Mouse (Mus musculus) cerebellum, adult 2 months (tissue): ENCODE results near the gene Ddx54. TPM values are rescaled to one million over a fixed set of nuclear protein-coding genes. Genes with fewer than 3 reads are reported as not detected.
A peak's percentile ranks its signal among the peaks of the same experiment; 100 is the strongest.

Experiments
- DNase-seq, 2 experiments: peaks; one replicate each; pipeline ENCODE4 v3.0.0; 2021
- H3K27ac ChIP-seq: fragments of 200-500 bp; 2 replicates; pipeline ENCODE4 v1.5.1; 2012; ENCODE audit warnings: low read length, control low read depth, inconsistent platforms; ENCODE audit not compliant: insufficient read depth
- H3K27me3 ChIP-seq: fragments of 200-500 bp; 2 replicates; pipeline ENCODE4 v1.6.1; 2012; ENCODE audit warnings: inconsistent platforms, mild to moderate bottlenecking, low read length, moderate library complexity; ENCODE audit not compliant: control insufficient read depth, insufficient read depth
- H3K4me1 ChIP-seq: fragments of 200-500 bp; 2 replicates; pipeline ENCODE4 v1.6.1; 2011; ENCODE audit warnings: low read length; ENCODE audit not compliant: control insufficient read depth, insufficient read depth
- H3K4me3 ChIP-seq: fragments of 200-500 bp; replicated peaks from 2 replicates; pipeline ENCODE3; 2011; ENCODE audit warnings: mild to moderate bottlenecking, low read depth, low read length, control low read depth; ENCODE audit not compliant: insufficient read depth
- CTCF ChIP-seq: fragments of 200-500 bp; IDR thresholded peaks from 2 replicates; pipeline ENCODE4 v1.5.1; 2011; ENCODE audit warnings: low read depth, mild to moderate bottlenecking, control low read depth, low read length, moderate library complexity, borderline replicate concordance; ENCODE audit not compliant: insufficient read depth
- POLR2A ChIP-seq: fragments of 200-500 bp; IDR thresholded peaks from 2 replicates; pipeline ENCODE4 v1.6.1; 2011; ENCODE audit warnings: low read length, control low read depth, borderline replicate concordance; ENCODE audit not compliant: insufficient read depth
- WGBS: fragments of 180-500 bp; shearing (Covaris S2); methylation state at CpG from one replicate; pipeline ENCODE4 v1.1.7; 2018; 5-methylcytosine and 5-hydroxymethylcytosine counted together
- polyA plus RNA-seq: library from polyadenylated mRNA; depleted of rRNA; stranded (reverse); fragments of >200 nt; gene quantifications from 2 replicates; pipeline ENCODE4 v1.2.3, GENCODE M21; 2012; rRNA removed

Ddx54 gene
- polyA plus RNA-seq: 24.1 and 25.4 TPM in 2 replicates

- WGBS: under 1% methylated on average over 22 of the region's 22 CpGs
- Histone ChIP-seq H3K4me1 (peaks cover 8% of the 10 kb centered on the region), H3K27ac (peak within 1 kb of the TSS; percentile 97), H3K27me3 (no peaks in the 10 kb centered on the region), H3K4me3 (peak within 1 kb of the TSS; percentile 97)
- TF ChIP-seq POLR2A: peak; percentile 80
- no peak for TF ChIP-seq CTCF
- peak; percentile 96 to 100 for DNase-seq
Measured at GRCm38 (mm10) chr5:120612442-120612821, at the start of gene Ddx54, which contains the start of gene Rita1. Ddx54 (plus strand) TSS chr5:120612739. Rita1 (minus strand) TSS chr5:120612589.

GRCm38 (mm10) chr5:120562956-120563913, 49.3 kb upstream of the Ddx54 start:
- TF ChIP-seq CTCF: no peak
- TF ChIP-seq POLR2A: no peak
- DNase-seq: peak; percentile 41 to 46
- no peak overlapping the region for H3K27ac ChIP-seq
- 72% methylated on average over 28 of the region's 28 CpGs for WGBS
- peaks cover 59% of the 10 kb centered on the region for H3K4me1 ChIP-seq
- no peak overlapping the region for H3K4me3 ChIP-seq
- H3K27me3 ChIP-seq: no peaks in the 10 kb centered on the region

- TF ChIP-seq CTCF (no peak), POLR2A (no peak)
- Histone ChIP-seq H3K27me3 (no peaks in the 10 kb centered on the region), H3K4me3 (no peak overlapping the region), H3K4me1 (peaks cover 61% of the 10 kb centered on the region), H3K27ac (no peak overlapping the region)
- no peak for DNase-seq
- 75% methylated on average over 4 of the region's 4 CpGs for WGBS
Measured at GRCm38 (mm10) chr5:120563914-120564311, 48.6 kb upstream of the Ddx54 start.

GRCm38 (mm10) chr5:120565171-120565905, 47.2 kb upstream of the Ddx54 start:
- Histone ChIP-seq H3K4me1 (peaks cover 59% of the 10 kb centered on the region), H3K27ac (peak overlapping the region; percentile 90), H3K27me3 (no peaks in the 10 kb centered on the region), H3K4me3 (no peak overlapping the region)
- 17% methylated on average over 15 of the region's 15 CpGs for whole genome bisulfite sequencing
- DNase-seq: peak in 1 of 2 experiments; percentile 32
- TF ChIP-seq CTCF: no peak
- TF ChIP-seq POLR2A: no peak

- H3K4me3 ChIP-seq: no peak overlapping the region
- peaks cover 63% of the 10 kb centered on the region for H3K4me1 ChIP-seq
Measured at GRCm38 (mm10) chr5:120566101-120566500, 46.4 kb upstream of the Ddx54 start.

GRCm38 (mm10) chr5:120566681-120567252, 45.8 kb upstream of the Ddx54 start:
- TF ChIP-seq CTCF (no peak), POLR2A (no peak)
- no peaks in the 10 kb centered on the region for H3K27me3 ChIP-seq
- peak overlapping the region; percentile 90 for H3K27ac ChIP-seq
- DNase-seq: peak in 1 of 2 experiments; percentile 78
- peaks cover 69% of the 10 kb centered on the region for H3K4me1 ChIP-seq
- H3K4me3 ChIP-seq: no peak overlapping the region
- 7% methylated on average over 9 of the region's 9 CpGs for WGBS

More at GRCm38 (mm10) chr5:120566101-120566500, 46.4 kb upstream of the Ddx54 start:
- Histone ChIP-seq H3K27ac (peak overlapping the region; percentile 90), H3K27me3 (no peaks in the 10 kb centered on the region)
- peak; percentile 85 to 95 for DNase-seq
- WGBS: 3% methylated on average over 5 of the region's 5 CpGs
- TF ChIP-seq POLR2A (no peak), CTCF (no peak)

GRCm38 (mm10) chr5:120567253-120567701, 45.3 kb upstream of the Ddx54 start:
- 12% methylated on average over 21 of the region's 21 CpGs for WGBS

GRCm38 (mm10) chr5:120567761-120568211, 44.8 kb upstream of the Ddx54 start:
- peak overlapping the region; percentile 90 for H3K27ac ChIP-seq
- peak; percentile 50 to 57 for DNase-seq
- H3K4me1 ChIP-seq: peaks cover 74% of the 10 kb centered on the region
- H3K27me3 ChIP-seq: no peaks in the 10 kb centered on the region
- no peak for TF ChIP-seq POLR2A
- no peak for TF ChIP-seq CTCF
- 23% methylated on average over 14 of the region's 14 CpGs for WGBS
- H3K4me3 ChIP-seq: no peak overlapping the region

More at GRCm38 (mm10) chr5:120567253-120567701, 45.3 kb upstream of the Ddx54 start:
- peaks cover 73% of the 10 kb centered on the region for H3K4me1 ChIP-seq
- no peaks in the 10 kb centered on the region for H3K27me3 ChIP-seq
- no peak for TF ChIP-seq POLR2A
- no peak for TF ChIP-seq CTCF
- DNase-seq: peak; percentile 63 to 65
- peak overlapping the region; percentile 90 for H3K27ac ChIP-seq
- no peak overlapping the region for H3K4me3 ChIP-seq
